Mouse (Mus musculus): ENCODE measurements at regions not wholly inside any gene's neighbourhood (a gene's known extent, or its start where the extent isn't known, plus 50 kb on each side); places are given as distances from the start of the nearest gene placed in this dataset.
A peak's percentile ranks its signal among the peaks of the same experiment; 100 is the strongest.
"Not testable (repeated sequence)": the region's sequence is repeated elsewhere in the genome, so short reads cannot be mapped to it uniquely, and the experiment has no call there.

DNA sequence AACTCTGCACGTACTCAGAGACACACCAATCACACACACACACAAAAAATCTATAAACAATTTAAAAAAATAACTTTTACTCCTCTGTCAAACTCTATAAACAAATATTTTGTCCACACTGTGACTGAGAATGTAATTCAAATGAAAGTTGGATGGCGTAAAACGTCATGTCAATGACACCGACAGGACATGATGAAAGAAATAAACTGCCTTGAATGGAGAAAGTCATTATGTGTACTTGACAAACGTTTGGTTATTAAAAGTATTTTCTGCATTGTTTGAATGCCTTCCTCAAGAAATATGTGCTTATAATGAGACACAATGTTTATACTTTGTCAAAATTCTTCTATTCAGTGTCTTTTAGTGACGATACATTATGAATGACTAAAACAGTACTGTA, 1171.6 kb upstream of the Pcdh20 start:
- no peaks in the 10 kb centered on the region for H3K27me3 ChIP-seq
- 85% methylated on average over 6 of the region's 6 CpGs for WGBS
- no peaks in the 10 kb centered on the region for H3K9me3 ChIP-seq
- ATAC-seq (ENCODE audit: low FRiP score, low read depth): no peak
- H3K4me2 ChIP-seq: no peak overlapping the region
- H3K4me1 ChIP-seq (replicated peaks): no peaks in the 10 kb centered on the region
- no peak overlapping the region for H3K27ac ChIP-seq (replicated peaks)
- no peaks in the 10 kb centered on the region for H3K36me3 ChIP-seq
- no peak overlapping the region for H3K9ac ChIP-seq
- no peak overlapping the region for H3K4me3 ChIP-seq

DNA sequence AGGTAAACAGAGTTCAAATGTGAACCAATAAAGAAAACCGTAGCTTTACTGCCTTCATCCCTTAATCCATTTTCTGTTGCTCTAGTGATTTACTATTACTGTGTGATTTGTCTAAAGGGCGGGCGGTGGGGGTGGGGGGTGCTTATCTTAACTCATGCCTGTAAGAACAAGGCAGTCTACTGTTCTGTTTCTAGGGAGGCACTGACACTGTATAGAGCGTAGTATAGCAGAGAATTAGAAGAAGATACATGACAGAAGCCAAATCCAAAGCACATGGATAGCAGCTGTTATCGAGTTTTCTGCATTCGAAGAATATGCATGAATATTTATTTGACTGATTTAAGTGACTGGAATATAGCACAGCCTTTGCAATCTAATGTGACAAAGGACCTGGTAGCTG, 1168.1 kb upstream of the Pcdh20 start:
- Histone ChIP-seq H3K4me2 (no peak overlapping the region), H3K27ac (replicated peaks) (no peak overlapping the region), H3K36me3 (no peaks in the 10 kb centered on the region), H3K9me3 (no peaks in the 10 kb centered on the region), H3K27me3 (no peaks in the 10 kb centered on the region), H3K4me1 (replicated peaks) (no peaks in the 10 kb centered on the region), H3K4me3 (no peak overlapping the region), H3K9ac (no peak overlapping the region)
- 74% methylated on average over 6 of the region's 6 CpGs for WGBS
- ATAC-seq (ENCODE audit: low FRiP score, low read depth): no peak

DNA sequence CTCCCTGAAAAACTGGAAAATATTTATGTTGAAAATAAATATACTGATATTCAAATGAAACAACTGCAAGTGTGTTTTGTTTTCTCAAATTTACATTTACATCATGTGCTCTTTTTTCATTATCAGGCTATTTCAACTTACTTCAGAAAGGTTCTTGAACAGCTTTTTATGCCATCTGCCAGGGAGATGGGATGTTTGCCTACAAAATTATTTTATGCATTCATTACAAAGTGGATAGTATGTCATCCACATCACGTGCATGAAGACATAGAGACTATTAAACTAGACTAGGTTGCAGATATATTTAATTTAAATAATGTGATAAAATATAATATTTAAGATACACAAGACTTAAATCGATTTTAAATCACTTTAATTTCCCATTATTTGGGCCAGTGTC, 1165.5 kb upstream of the Pcdh20 start:
- H3K4me1 ChIP-seq (replicated peaks): no peaks in the 10 kb centered on the region
- no peak overlapping the region for H3K9ac ChIP-seq
- ATAC-seq (ENCODE audit: low FRiP score, low read depth): no peak
- WGBS: 62% methylated on average over 2 of the region's 2 CpGs
- H3K4me3 ChIP-seq: no peak overlapping the region
- H3K9me3 ChIP-seq: no peaks in the 10 kb centered on the region
- no peaks in the 10 kb centered on the region for H3K36me3 ChIP-seq
- no peak overlapping the region for H3K4me2 ChIP-seq
- H3K27me3 ChIP-seq: no peaks in the 10 kb centered on the region
- H3K27ac ChIP-seq (replicated peaks): no peak overlapping the region

DNA sequence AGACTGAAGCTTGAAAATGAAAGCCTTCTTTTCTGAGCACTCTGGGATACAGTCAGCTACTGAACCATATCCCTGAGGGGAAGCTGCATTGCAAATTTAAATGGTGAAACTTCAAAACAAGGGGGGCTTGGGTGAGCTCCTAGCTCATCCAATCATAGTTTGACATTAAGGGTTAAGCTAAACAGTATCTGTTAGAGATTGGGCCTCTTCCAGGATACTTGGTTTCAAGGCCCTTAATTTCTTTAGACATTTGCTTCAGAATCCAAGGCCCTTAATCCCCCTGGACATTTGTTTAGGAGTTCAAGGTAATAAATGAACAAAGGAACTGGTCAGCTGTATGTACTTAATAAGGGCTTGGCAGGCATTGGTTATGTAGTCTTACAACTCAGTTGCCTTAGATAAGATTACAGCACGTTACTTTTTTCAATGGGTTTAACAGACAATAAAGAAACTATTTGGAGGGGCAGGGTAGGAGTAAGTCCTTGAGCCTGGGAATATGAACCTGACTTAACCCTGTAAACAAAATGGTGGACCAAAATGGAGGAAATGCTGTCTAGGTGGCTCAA, 1163.4 kb upstream of the Pcdh20 start:
- Histone ChIP-seq H3K9me3 (no peaks in the 10 kb centered on the region), H3K9ac (no peak overlapping the region), H3K27me3 (no peaks in the 10 kb centered on the region), H3K4me3 (no peak overlapping the region), H3K36me3 (no peaks in the 10 kb centered on the region), H3K27ac (replicated peaks) (no peak overlapping the region), H3K4me2 (no peak overlapping the region), H3K4me1 (replicated peaks) (no peaks in the 10 kb centered on the region)
- ATAC-seq (ENCODE audit: low FRiP score, low read depth): no peak
- WGBS: 49% methylated on average over 1 of the region's 1 CpGs

DNA sequence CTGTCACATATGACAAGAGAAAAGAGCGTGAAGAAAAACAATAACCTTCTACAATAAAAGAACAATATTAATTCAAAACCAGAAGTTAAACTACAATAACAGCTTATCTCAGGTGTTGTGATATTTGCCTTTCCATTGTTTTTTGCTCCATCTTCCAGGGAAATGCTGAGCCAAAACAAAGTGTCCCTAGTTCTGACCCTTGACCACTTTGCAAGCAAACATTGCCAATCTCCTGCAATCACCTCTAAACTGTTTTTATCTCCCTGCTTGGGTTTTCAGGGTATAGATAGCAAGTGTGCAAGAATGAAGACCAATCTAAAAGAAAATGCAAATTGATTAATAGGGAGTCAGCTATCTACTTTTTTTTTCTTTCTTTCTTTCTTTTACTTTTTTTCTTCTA, 1162.5 kb upstream of the Pcdh20 start:
- no peak overlapping the region for H3K4me2 ChIP-seq
- no peak for ATAC-seq (ENCODE audit: low FRiP score, low read depth)
- H3K9me3 ChIP-seq: no peaks in the 10 kb centered on the region
- H3K36me3 ChIP-seq: no peaks in the 10 kb centered on the region
- 88% methylated on average over 1 of the region's 1 CpGs for WGBS
- no peak overlapping the region for H3K4me3 ChIP-seq
- H3K4me1 ChIP-seq (replicated peaks): no peaks in the 10 kb centered on the region
- H3K9ac ChIP-seq: no peak overlapping the region
- H3K27me3 ChIP-seq: no peaks in the 10 kb centered on the region
- no peak overlapping the region for H3K27ac ChIP-seq (replicated peaks)

DNA sequence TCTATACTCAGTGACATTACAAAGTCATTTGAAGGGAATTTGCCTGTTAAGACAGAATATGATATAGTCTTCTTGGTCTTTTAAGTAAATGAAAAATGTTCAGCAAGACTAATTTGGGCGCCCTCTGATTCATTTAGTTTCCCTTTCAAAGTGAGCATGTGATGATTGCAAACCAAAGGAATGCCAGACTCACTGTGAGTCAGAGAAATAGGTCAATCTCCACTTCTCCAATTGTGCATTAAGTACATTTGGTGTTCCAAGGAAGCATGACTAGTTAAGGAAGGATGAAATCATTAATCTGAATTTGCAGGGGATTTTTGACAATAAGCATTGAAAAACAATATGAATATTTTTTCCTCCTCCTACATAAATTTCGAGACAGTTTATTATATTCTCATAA, 1139.5 kb upstream of the Pcdh20 start:
- Histone ChIP-seq H3K4me3 (no peak overlapping the region), H3K4me2 (no peak overlapping the region), H3K27ac (replicated peaks) (no peak overlapping the region), H3K4me1 (replicated peaks) (no peaks in the 10 kb centered on the region), H3K36me3 (no peaks in the 10 kb centered on the region), H3K9ac (no peak overlapping the region), H3K27me3 (no peaks in the 10 kb centered on the region), H3K9me3 (no peaks in the 10 kb centered on the region)
- WGBS: 87% methylated on average over 2 of the region's 2 CpGs
- ATAC-seq (ENCODE audit: low FRiP score, low read depth): no peak

DNA sequence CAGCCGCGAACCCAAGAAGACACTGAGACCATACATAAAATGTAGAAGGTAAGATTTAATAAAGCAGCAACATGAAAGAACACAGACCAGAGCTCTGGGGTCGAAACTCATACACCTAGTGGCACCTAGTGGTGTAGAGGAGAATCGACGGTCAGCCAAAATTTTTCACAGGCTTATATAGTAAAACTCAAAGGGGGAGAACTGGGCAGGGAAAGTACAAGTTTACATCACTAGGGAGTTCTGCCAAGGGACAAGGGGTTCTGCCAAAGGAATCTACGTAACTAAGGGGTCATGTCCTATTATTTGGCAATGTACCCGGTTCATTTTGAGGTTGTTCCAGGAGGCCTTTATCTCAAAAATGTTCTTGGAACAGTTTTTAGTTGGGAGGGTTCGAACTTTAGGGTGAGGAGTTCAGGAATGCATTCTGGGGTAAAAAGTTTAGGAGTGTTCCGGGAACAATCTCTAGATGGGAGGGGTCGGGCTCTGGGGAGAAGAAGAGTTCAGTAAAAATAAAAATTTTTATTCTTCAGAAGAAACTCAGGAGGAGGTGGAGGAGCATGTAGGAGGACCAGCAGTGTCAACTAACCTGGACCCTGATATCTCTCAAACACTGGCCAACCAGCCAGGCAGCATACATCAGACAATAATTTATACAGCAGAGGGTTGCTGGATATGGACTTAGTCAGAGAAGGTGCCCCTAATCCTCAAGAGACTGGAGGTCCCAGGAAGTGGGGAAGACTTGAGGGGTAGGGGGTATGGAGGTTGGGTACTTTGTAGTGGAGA, 1138.7 kb upstream of the Pcdh20 start:
- not testable (repeated sequence) for H3K9me3 ChIP-seq; H3K27ac ChIP-seq (replicated peaks); ATAC-seq (ENCODE audit: low FRiP score, low read depth); H3K4me1 ChIP-seq (replicated peaks); H3K9ac ChIP-seq; H3K4me2 ChIP-seq; H3K27me3 ChIP-seq; H3K36me3 ChIP-seq; H3K4me3 ChIP-seq
- 57% methylated on average over 10 of the region's 10 CpGs for WGBS

DNA sequence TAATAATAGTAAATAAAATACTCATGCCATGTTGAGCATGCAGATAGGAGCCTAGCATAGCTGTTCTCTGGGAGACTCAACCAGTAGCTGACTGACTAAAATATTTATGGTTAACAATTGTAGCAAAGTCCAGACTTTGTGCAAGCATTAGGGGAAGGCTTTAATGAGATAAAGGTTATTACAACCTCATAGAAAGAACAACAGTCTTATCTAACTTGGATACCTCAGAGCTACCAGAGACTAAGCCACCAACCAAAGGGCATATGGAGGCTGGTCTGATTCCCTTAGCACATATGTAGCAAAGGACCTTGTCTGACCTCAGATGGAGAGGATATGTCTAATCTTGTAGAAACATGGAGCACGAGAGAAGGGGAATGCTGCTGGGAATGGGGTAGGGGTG, 1136.4 kb upstream of the Pcdh20 start:
- Histone ChIP-seq H3K27ac (replicated peaks) (no peak overlapping the region), H3K4me2 (no peak overlapping the region), H3K9me3 (no peaks in the 10 kb centered on the region), H3K4me3 (no peak overlapping the region), H3K9ac (no peak overlapping the region), H3K36me3 (no peaks in the 10 kb centered on the region), H3K27me3 (no peaks in the 10 kb centered on the region), H3K4me1 (replicated peaks) (no peaks in the 10 kb centered on the region)
- ATAC-seq (ENCODE audit: low FRiP score, low read depth): no peak
- 95% methylated on average over 1 of the region's 1 CpGs for WGBS

DNA sequence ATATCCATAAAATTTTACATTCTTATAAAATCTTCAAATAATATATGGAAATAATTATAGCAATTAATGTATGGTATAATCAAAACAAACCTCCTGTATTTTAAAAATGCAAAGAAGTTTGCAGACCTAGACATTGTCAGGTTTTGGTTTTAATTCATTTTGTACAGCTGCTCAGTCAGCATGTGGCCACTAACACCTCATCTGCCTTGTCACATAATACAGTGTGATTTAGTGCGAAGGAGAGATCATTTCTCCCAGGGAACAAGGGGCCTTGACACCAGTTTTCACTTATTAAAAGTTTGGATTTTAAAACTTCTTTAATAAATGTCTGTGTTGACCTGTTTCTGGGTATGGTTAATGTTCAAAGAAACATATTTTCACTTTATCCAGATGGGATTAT, 1126.6 kb upstream of the Pcdh20 start:
- Histone ChIP-seq H3K4me2 (no peak overlapping the region), H3K27me3 (no peaks in the 10 kb centered on the region), H3K36me3 (no peaks in the 10 kb centered on the region), H3K27ac (replicated peaks) (no peak overlapping the region), H3K9me3 (no peaks in the 10 kb centered on the region), H3K4me1 (replicated peaks) (no peaks in the 10 kb centered on the region), H3K9ac (no peak overlapping the region), H3K4me3 (no peak overlapping the region)
- no peak for ATAC-seq (ENCODE audit: low FRiP score, low read depth)
- 72% methylated on average over 1 of the region's 1 CpGs for WGBS

DNA sequence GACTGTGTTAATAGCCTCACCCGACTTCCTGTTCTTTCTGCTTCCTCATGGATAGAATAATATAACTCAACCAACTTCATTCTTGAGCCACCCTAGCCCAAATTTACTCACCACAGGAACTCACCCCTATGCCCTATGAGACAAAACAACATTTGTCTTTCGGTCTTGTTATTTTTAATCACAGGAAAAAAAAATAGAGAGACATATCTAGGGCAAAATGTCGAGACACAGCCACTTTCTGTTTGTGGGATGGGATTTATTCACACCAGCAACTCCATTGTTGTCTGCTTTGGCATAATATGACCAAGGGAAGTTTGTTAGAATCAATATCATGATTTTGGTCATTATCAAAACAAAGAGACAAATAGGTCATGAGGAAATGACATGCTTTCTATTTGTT, 1102.4 kb upstream of the Pcdh20 start:
- Histone ChIP-seq H3K9ac (no peak overlapping the region), H3K4me2 (no peak overlapping the region), H3K27me3 (no peaks in the 10 kb centered on the region), H3K9me3 (no peaks in the 10 kb centered on the region), H3K4me3 (no peak overlapping the region), H3K4me1 (replicated peaks) (no peaks in the 10 kb centered on the region), H3K36me3 (no peaks in the 10 kb centered on the region), H3K27ac (replicated peaks) (no peak overlapping the region)
- 79% methylated on average over 3 of the region's 3 CpGs for WGBS
- ATAC-seq (ENCODE audit: low FRiP score, low read depth): no peak

DNA sequence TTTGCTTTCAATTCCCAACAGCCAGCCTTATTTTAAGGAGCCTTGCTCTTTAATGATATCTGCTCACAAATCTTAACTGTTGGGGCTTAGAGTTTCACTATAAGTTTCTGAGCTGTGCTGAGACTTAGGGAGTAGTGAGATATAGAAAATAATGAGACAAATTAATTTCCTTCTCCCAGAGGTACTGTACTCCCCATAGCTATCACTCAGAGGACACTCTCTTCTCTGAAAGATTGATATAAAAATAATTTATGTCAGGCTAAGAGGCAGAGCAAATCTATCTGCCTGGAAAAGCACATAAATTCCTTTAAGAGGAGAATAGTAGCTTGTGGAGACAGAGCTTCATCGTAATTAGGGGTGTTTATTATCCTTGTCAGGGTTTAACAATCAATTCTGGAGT, 1100.5 kb upstream of the Pcdh20 start:
- no peaks in the 10 kb centered on the region for H3K27me3 ChIP-seq
- ATAC-seq (ENCODE audit: low FRiP score, low read depth): peak; percentile 65; the same call in 1 of the 2 replicates
- H3K4me2 ChIP-seq: no peak overlapping the region
- H3K4me3 ChIP-seq: no peak overlapping the region
- no peaks in the 10 kb centered on the region for H3K4me1 ChIP-seq (replicated peaks)
- no peaks in the 10 kb centered on the region for H3K36me3 ChIP-seq
- 43% methylated on average over 1 of the region's 1 CpGs for WGBS
- H3K9ac ChIP-seq: no peak overlapping the region
- no peak overlapping the region for H3K27ac ChIP-seq (replicated peaks)
- H3K9me3 ChIP-seq: no peaks in the 10 kb centered on the region

DNA sequence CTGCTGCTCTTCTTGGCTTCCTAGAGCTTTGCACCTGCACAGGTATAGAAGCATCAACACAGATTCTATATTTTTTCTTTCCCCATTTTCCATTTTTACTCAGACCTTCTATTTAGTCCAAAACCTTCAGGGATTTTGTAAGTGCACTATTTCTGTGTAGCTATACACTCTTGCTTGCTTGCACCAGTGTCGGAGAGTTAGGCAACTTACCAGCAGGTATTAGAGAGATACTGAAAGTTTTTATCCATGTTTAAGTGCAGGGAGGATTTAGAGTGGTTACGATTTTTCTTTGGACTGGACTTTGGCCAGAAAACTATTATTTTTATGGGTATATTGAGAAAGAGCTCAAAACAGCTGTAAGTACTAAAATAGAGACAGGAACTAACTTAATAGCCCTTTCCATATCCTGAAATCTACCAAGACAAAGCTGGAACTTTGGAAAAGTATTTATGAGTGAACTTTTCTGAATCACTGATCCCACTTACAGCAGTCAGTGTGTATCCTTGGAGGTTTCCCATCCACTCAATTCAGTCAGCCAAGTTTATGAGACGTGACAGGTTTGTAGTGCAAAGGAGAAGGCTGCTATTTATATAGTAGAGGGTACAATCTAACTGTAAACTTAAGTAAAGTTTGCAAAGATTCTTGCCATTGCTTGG, 1088.8 kb upstream of the Pcdh20 start:
- no peaks in the 10 kb centered on the region for H3K9me3 ChIP-seq
- 87% methylated on average over 3 of the region's 3 CpGs for WGBS
- ATAC-seq (ENCODE audit: low FRiP score, low read depth): no peak
- H3K27ac ChIP-seq (replicated peaks): no peak overlapping the region
- no peaks in the 10 kb centered on the region for H3K36me3 ChIP-seq
- H3K4me3 ChIP-seq: no peak overlapping the region
- no peak overlapping the region for H3K9ac ChIP-seq
- H3K27me3 ChIP-seq: no peaks in the 10 kb centered on the region
- no peaks in the 10 kb centered on the region for H3K4me1 ChIP-seq (replicated peaks)
- no peak overlapping the region for H3K4me2 ChIP-seq
